Mouse (Mus musculus) liver, adult 2 months (tissue): ENCODE data around the gene Grin2d.

Source experiments
- CTCF ChIP-seq: fragments of 200-500 bp; IDR thresholded peaks from 2 replicates; pipeline ENCODE4 v1.5.1; 2011; ENCODE audit warnings: low read depth, low read length, control low read depth
- POLR2A ChIP-seq: fragments of 200-500 bp; IDR thresholded peaks from 2 replicates; pipeline ENCODE4 v1.6.1; 2011; ENCODE audit warnings: low read length, control low read depth; ENCODE audit not compliant: insufficient read depth; ENCODE audit errors: extremely low read depth

GRCm38 (mm10) chr7:45869787-45870186 lies 8.4 kb downstream of the Grin2d start:
- TF ChIP-seq CTCF = no peak
- no peak for TF ChIP-seq POLR2A
